Mouse (Mus musculus) layer of hippocampus, postnatal 14 days (tissue): ENCODE results near the gene Pcf11. TPM values are rescaled to one million over a fixed set of nuclear protein-coding genes. Genes with fewer than 3 reads are reported as not detected.

ENCODE experiments used
- DNase-seq, 2 experiments: peaks; one replicate each; pipeline ENCODE4 v3.0.0; 2021 to 2022; ENCODE audit warnings: low spot score in 2 of 2, mixed read lengths in 1 of 2
- long read RNA-seq, 2 experiments: library from polyadenylated mRNA; stranded (forward); transcript quantifications; one replicate each; pipeline ENCODE4 v2.0.0; 2021
- total RNA-seq, 2 experiments: library from RNA; stranded (reverse); gene quantifications; 2 replicates each; pipeline ENCODE4 v1.2.3; 2021

Gene Pcf11
- total RNA-seq = 10 to 100 TPM; 41.8 to 48.8 TPM
- long read RNA-seq, experiment 1, partial matches to known transcripts = 2 of 3 reads
- long read RNA-seq, experiment 1, other reads (novel, unspliced or antisense) = 1 of 3 reads
- long read RNA-seq, experiment 2, transcript Pcf11-205 (1 exons, 1,720 nt) = major isoform, 7 of 10 reads
- long read RNA-seq, experiment 2, partial matches to known transcripts = 3 of 10 reads
- long read RNA-seq, experiment 2, other reads (novel, unspliced or antisense) = 0 of 10 reads

DNA sequence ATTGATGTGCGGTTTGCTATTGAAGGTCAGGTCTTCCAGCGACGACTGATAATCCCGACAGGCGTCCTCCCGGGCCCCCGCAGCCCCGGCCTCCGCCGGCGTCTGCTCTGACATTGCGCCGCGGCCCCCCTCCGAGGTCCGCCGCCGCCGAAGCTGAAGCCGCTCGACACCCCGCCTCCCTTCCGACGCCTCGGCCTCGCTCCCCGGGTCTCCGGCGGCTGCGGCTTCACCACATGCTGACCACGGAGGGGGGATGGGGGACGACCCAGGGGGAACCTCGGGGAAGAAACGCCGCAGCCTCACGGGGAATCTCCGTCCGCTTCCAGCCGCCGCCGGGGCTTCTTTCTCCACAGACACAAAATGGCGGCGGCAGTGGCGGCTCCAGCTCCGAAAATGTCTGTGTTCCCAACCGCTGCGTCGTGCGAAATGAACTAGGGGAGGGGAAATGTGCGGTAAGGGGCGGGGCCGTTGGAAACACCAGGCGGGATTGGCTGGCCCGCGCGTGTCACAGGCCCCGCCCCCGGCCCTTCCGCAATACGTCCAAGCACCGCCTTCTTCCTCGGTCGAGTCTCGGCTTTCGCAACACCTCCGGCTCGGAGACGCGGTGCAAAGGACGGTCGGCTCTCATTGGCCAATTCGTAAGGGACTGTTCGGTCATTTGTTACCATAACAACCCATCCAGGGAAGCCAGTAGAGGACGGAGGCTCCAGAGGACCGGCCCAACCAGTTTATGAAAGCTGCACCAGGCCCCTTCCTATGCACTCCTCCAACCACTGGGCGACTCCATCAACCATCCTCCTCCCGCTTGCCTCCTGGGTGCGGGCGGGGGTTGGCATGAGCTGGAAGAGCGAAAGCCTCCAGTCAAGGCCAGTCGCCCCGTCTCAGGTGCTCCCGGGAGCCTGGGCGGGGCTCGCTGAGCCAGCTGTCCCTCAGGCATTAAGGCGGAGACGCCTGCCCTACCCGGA, at the start of gene Pcf11:
Gene Pcf11, minus strand, starts transcription at position 428 of the 965 bp plus-strand sequence.
- peak; percentile 93 to 98 for DNase-seq

DNA sequence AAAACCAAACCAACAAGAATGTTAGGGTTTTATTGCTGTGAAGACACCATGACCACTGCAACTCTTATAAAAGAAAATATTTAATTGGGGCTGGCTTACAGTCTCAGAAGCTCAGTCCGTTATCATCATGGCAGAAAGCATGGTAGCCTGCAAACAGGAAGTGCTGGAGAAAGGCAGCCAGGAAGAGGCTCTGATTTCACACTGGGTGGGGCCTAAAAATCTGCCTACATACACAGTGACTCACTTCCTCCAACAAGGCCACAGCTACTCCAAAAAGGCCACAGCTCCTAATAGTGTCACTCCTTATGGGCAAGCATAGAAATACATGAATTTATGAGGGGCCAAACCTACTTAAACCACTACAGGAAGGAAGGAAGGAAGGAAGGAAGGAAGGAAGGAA, 45.3 kb upstream of the Pcf11 start:
- DNase-seq = no peak

DNA sequence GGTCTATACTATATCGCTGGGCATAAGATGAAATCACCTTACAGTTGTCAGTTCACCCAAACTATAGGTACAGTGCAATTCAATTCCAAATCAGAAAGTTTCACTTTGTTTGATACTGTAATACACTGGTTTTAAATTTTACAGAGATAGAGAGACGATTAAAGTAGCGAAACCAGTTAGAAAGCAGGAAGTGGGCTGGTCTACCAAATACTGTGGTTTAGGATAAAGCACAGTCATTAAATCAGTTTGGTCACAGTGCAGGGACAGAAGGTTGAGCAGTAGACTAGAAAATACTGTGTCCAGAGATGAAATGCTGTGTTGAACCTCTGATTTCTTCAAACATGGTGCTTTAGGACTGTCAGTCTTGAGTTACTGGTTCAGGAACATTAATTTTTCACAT, 41.9 kb upstream of the Pcf11 start:
- no peak for DNase-seq

DNA sequence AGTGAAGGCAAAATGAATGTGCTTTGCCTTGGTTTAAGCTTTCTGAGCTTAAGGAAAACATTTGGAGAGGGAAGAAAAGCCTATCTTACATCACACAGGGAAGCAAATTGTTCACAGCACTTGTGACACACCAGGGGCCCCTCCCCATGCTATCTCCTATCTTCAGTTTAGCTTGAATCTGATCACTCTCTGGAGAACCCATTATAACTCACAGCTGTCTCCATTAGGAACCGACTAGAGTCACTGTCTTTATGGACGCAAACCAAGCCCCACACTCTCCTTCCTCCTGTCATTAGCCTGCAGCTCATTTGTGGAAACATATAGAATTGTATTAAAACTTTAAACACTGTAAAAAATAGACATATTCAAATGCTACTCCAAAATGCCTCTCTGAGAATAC, 39.8 kb upstream of the Pcf11 start:
- DNase-seq = no peak

DNA sequence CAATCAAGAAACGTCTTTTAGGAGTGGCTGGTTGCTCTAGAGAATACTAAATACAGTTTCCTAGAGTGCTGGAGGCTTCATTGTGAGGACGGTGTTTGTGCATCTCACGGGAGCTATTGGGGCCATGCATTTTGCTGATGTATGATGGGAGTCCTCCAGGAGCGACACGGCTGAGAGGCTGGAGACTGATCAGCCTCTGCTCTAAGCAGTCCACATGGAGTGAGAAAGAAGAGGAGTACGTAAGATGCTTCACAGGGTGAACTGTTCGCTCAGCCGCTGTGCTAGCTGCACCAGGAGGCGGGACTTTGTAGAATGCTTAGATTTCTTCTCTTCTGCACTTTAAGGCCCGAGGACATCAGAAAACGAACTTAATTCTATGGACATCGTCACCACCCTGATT, 37.0 kb upstream of the Pcf11 start:
- DNase-seq = no peak

DNA sequence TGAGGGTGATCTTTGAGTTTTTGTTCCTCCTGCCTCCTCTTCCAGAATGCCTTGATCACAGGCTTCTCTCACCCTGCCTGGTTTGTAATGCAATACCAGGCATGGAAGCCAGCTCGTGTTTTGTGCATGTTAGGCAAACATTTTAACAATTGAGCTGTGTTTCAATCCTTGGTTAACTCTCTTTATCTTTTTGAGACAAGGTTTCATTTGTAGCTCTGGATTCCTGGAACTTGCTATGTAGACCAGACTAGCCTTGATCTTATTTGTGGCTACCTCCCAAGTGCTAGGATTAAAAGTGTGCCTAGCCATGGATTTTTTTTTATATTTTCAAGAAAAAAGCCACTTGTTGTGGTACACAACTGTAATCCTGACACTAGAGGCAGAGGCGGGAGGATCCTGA, 35.8 kb upstream of the Pcf11 start:
- no peak for DNase-seq

DNA sequence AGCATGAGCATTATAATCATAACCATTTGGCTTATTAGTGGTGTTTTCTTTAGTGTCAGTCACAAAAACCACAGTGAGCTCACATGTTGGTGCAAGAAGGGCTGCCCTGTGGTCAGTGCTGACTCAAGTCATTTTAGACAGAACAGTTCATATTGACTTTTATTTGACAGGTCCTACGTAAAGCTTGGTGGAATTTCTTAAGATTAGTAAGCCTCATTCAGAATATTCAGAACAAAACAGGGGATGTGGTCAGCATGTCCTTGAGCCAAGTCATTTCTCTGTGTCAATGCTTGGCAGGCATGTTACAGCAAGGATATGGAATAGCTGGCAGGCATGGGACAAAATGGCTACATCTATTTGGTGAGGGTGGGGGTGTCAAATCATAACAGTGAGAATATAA, 33.9 kb upstream of the Pcf11 start:
- no peak for DNase-seq

DNA sequence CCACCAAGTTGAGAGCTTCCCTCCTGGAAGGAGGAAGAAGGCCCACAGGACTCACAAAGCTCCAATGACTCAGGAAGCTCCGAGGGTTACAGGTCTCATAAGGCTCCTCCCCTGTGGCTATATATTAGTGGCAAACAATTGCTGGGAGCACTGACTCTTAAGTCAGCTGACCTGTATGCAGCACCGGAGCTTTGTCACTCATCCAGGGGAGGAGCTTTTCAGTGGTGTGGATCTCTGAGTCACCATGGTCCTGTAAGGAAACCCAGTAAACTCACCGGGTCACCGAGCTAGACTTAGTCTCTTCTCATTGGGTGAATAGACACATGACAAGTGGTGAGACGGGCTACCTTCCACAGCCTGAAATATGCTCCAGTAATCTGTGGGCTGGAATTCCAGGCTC, 29.0 kb upstream of the Pcf11 start:
- no peak for DNase-seq

DNA sequence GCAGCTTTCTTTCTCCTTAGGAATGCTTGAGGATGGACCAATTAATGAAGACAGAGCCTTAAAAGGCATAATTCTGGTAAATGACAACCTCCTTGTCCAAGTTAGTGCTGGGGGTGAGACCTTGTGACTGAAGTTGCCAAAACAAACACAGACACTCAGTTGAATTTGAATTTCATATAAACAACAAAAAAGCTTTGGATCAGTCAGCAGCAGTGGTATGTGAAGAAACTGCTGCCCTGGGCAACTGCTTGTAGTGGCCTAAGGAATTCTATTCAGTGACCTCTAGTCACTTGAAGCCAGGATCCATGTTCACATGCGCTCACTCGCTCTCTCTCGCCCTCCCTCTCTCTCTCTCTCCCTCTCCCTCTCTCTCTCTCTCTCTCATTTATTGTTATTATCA, 26.7 kb upstream of the Pcf11 start:
- DNase-seq = no peak

DNA sequence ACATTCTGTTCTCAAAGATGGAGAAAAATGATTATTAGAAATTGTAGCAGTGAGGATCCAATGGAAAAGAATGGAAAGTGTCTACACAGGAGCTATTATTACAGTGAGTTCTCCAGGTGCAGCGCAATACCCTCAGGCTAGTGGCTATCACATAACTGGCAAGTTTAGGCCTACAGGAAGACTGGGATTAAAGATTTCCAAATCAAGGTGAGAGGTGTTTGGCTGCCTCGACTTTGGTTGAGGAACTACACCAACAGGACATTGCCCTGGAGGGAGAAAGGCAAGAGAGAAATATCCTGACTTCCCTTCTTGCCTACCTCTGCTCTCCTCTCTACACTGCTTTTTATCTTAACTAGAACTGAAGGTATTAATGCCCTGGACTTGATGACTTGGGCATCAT, 19.4 kb upstream of the Pcf11 start:
- DNase-seq = no peak

DNA sequence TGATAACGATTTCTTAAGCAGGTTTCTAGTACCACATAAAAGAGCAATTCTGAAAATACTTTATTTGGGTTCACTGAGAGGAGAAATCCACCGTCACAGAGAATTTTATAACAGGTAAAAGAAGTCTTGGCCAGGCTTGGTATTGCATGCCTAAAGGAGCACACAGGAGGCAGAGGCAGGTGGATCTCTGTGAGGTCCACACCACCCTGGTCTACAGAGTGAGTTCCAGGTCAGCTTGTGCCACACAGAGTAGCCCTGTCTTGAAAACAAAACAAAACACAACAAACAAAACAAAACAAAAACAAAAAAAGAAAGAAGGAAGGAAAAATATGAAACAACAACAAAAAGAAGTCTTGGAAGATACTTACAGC, 18.6 kb upstream of the Pcf11 start:
- no peak for DNase-seq

DNA sequence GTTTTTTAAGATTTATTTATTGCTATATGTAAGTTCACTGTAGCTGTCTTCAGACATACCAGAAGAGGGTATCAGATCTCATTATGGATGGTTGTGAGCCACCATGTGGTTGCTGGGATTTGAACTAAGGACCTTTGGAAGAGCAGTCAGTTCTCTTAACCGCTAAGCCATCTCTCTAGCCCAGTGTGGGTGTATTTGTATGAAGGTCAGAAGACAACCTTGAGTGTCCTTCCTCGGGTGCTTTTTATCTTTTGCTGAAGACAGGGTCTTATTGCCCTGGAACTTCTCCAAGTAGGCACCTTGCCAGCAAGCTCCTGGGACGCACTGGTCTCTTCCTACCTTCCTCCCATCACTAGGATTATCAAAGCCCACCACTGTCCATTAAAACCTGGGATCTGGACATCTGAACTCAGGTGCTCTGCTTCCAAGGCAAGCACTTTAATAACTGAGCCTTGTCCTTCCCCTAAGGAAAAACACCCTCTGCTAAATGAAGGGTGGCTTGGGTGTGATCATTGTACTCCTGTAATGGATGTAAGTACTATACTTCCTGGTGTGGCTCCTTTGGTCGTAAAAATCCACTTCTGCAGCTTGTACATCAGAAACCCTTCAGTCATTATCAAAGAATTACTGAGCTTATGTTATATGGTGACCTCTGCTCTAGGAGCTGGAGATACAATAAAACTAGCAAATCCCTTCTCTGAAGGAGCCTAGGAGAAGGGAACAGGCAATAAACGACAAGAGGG, 18.0 kb upstream of the Pcf11 start:
- no peak for DNase-seq

DNA sequence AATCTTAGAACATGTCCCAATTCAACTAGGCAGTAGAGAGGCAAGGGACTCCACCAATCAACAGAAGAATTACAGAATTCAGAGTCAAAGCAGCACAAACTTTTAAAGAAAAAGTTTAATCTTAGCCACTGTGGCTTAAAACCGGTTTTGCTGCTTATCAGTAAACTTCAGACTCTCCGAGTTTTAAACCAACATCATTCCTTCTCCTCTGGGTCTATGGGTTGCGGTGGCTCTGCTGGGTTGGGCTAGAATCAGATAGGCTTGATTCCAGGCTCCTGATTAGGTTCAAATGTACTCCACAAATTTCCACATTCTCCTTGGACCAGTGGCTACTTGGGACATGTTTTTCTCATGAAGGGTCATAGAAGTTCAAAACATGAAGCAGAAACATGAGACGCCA, 7.6 kb upstream of the Pcf11 start:
- no peak for DNase-seq

DNA sequence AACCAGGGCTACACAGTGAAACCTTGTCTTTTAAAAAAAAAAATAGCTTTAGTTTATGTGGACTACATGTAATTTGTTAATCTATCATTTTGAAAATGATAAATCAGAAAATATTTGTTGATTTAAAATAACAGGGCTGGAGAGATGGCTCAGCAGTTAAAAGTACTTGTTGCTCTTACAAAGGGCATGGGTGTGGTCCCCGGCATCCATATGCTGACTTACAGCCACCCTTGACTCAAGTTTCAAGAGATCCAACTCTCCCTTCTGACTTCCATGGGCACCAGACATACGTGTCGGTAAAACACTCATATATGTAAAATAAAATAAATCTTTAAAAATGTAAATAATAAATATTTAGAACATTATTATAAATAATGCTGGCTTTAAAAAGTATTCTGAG, 5.4 kb upstream of the Pcf11 start:
- DNase-seq = no peak

DNA sequence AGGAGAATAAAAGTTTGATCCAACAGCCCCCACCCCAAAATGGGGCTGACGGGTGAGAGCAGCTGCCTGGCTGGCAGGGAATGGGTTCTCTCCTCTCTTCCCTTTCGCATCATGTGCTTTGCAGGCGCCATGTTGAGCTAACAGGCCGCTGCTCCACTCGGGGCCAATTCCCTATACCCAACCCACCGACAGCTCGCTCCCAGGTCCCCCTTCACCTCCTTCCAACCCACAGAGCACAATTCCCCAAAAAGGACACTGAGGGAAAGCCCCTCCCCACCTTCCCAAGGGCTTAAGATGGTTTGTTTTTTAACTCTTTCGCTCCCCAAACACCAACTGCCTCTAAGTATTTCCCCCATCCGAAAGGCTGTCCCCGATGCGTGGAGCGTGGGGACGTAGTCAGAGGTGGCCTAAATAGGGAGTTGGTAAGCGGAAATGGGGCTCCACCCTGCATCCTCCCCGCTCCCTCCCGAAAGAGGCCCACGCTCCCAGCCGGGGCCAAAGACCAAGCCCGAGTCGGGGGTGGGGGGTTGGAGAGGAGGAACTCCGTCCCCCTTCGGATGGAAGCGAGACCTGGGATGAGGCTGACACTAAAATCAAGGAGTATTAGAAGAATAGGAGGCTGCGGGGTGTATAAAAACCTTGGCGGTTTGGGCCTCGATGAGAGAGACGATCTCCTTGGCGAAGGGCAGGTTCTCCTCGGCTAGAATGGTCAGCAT, 785 bp downstream of the Pcf11 start:
- peak; percentile 62 to 64 for DNase-seq

DNA sequence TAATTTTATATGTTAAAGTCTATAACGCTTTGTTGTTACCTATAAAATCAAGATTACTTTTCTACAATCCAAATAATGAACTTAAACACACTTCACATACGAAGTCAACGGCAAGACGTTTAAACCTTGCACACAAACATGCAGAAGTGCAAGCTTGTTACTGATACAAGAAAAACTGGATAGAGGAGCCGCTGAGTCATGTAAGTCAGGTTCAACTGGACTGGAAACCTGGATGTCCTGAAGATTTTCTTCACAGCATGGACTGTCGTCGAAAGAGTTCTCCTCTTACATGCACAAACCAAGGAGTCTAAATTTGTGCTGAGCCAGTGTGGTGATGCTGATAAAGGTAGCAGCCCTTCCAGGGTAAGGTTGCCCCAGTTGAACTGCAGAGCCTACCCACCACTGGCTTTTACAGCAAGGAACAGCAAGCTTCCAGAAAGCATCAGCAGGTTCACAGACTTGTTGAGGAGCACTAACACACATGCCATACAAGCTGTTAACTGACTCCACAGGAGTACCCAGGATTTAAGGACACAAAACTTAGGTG, 3.4 kb downstream of the Pcf11 start:
- no peak for DNase-seq

DNA sequence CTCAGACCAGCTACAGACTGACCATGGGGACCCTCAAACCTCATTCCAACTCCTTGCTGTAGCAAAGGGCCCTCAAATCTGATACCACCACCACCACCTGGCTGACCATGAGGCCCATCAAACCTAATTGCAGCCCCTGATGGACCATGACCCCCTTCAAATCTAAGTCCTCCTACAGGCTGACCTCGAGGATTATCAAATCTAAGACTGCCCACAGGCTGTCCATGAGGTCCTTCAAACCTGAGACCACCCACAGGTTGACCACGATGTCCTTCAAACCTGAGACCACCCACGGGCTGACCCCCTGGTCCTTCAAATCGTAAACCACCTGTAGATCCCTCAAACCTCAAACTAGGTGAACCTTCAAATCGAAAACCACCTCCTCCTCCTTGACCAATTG, 11.7 kb downstream of the Pcf11 start:
- DNase-seq = no peak

DNA sequence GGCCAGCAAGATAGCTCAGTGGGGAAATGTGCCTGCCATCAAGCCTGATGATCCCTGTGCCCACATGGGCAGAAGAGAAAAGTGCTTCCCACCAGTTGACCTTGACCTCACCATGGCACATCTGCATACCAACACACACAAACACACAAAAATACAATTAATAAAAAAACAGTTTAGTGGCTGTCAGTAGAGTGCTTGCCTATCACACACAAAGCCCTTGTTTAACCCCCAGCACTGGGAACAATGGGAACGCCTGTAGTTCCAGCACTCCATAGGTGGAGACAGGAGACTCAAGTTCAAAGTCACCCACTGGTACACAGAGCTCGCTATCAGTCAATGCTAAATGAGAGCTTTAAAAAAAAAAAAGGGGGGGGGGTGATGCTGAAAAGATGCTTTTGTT, 13.3 kb downstream of the Pcf11 start:
- no peak for DNase-seq

DNA sequence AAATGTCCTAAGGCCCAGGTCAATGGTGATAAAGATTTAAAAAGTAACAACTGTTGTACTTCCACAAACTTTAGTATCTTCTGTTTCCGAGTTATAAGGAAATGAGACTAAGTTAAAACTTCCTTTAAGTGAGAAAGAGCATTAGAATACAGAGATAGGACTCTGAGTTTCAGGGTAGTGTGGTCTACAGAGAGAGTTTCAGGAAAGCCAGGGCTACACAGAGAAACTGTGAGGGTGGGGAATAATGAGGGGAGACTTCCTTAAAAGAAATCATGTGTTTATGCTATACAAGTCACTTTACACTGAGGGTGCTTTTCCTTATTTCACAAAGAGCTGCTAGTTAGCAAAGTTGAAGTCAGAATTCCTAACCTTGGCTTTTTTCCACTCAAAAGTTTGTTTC, 16.4 kb downstream of the Pcf11 start:
- DNase-seq = no peak

DNA sequence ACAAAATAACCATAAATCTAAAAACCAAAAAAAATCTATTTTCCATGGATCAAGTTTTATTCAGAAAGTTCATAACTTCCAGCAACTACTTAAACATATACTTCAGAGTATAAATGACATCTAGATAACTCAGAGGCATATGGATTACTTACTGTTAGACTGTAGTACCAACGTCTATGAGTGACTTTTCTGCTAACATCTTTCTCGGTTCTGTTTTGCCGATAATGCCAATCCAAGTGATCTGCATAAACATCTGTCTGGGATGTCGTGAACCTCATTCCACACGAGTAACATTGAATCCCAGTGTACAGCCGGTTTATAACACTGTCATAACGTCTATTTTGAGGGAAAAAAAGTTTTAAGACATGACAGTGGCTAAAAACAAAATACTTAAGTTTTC, 21.9 kb downstream of the Pcf11 start:
- no peak for DNase-seq

DNA sequence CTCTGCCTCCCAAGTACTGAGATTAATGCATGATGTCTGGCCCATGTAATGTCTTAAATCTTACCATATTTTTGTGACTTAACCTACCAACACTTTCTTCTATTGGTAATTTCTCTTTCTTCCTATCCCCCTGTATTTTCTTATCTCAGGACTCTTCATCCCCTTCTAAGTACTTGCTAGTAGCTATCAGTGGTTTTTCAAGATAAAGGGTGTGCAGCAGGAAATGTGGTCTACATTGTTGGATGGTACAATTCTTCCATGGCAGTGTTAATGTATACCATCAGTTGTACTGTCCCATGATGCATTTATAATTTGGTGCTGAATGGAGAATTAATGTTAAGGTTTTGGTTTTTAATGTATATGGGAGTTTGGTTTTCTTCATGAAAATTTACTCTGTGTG, 27.4 kb downstream of the Pcf11 start:
- DNase-seq = no peak
